Mouse (Mus musculus) midbrain, embryonic 10.5 days (tissue): ENCODE measurements at regions not wholly inside any gene's neighbourhood (a gene's known extent, or its start where the extent isn't known, plus 50 kb on each side); places are given as distances from the start of the nearest gene placed in this dataset.

Experiments
- DNase-seq: peaks from one replicate; pipeline ENCODE4 v3.0.0-alpha.2; 2017; ENCODE audit warnings: low spot score
- H3K27ac ChIP-seq: fragments of 300-500 bp; sonication (generic); replicated peaks from 2 replicates; pipeline ENCODE4 v1.5.1; 2016; ENCODE audit warnings: mild to moderate bottlenecking
- H3K27me3 ChIP-seq: fragments of 300-500 bp; sonication (generic); 2 replicates; pipeline ENCODE4 v1.6.1; 2016; ENCODE audit warnings: low read depth, mild to moderate bottlenecking; ENCODE audit not compliant: poor library complexity, severe bottlenecking
- H3K36me3 ChIP-seq: fragments of 300-500 bp; sonication (generic); 2 replicates; pipeline ENCODE4 v1.6.1; 2016; ENCODE audit warnings: mild to moderate bottlenecking, moderate library complexity
- H3K4me1 ChIP-seq: fragments of 300-500 bp; sonication (generic); 2 replicates; pipeline ENCODE4 v1.6.1; 2016
- H3K4me3 ChIP-seq: fragments of 300-500 bp; sonication (generic); 2 replicates; pipeline ENCODE4 v1.5.1; 2016; ENCODE audit warnings: mild to moderate bottlenecking, moderate library complexity
- H3K9me3 ChIP-seq: fragments of 300-500 bp; sonication (generic); replicated peaks from 2 replicates; pipeline ENCODE4 v1.6.1; 2016; ENCODE audit warnings: mild to moderate bottlenecking
- WGBS: fragments of 180-500 bp; shearing (Covaris S2); methylation state at CpG from one replicate; pipeline ENCODE4 v1.1.7; 2016; 5-methylcytosine and 5-hydroxymethylcytosine counted together

- Histone ChIP-seq H3K4me3 (no peak overlapping the region), H3K4me1 (peaks cover 30% of the 10 kb centered on the region), H3K9me3 (0 out of 2 replicates have a peak, but pooled peaks cover 8% of the 10 kb centered on the region), H3K36me3 (no peaks in the 10 kb centered on the region), H3K27me3 (peaks cover 54% of the 10 kb centered on the region), H3K27ac (peak overlapping the region; percentile 72)
- WGBS, result 47% methylated on average over 4 of the region's 4 CpGs
- DNase-seq, result no peak
Measured at GRCm38 (mm10) chr8:12127801-12128490, 150.7 kb upstream of the A230072I06Rik start.

GRCm38 (mm10) chr8:12130591-12130990 lies 148.0 kb upstream of the A230072I06Rik start:
- 70% methylated on average over 5 of the region's 5 CpGs for WGBS
- H3K27me3 ChIP-seq, result peaks cover 80% of the 10 kb centered on the region

GRCm38 (mm10) chr8:12134200-12134599 lies 144.4 kb upstream of the A230072I06Rik start:
- no peak for DNase-seq
- peaks cover 31% of the 10 kb centered on the region for H3K4me1 ChIP-seq
- H3K9me3 ChIP-seq, result no peaks in the 10 kb centered on the region
- peaks cover 84% of the 10 kb centered on the region for H3K27me3 ChIP-seq
- WGBS, result 76% methylated on average over 1 of the region's 1 CpGs
- no peak overlapping the region for H3K27ac ChIP-seq
- no peak overlapping the region for H3K4me3 ChIP-seq
- no peaks in the 10 kb centered on the region for H3K36me3 ChIP-seq

More at GRCm38 (mm10) chr8:12130591-12130990, 148.0 kb upstream of the A230072I06Rik start:
- Histone ChIP-seq H3K4me3 (no peak overlapping the region), H3K36me3 (no peaks in the 10 kb centered on the region), H3K4me1 (peaks cover 31% of the 10 kb centered on the region), H3K9me3 (no peaks in the 10 kb centered on the region), H3K27ac (no peak overlapping the region)
- no peak for DNase-seq

GRCm38 (mm10) chr8:12135392-12136177 lies 143.0 kb upstream of the A230072I06Rik start:
- no peak for DNase-seq
- WGBS, result 64% methylated on average over 14 of the region's 14 CpGs
- peaks cover 41% of the 10 kb centered on the region for H3K4me1 ChIP-seq
- H3K9me3 ChIP-seq, result no peaks in the 10 kb centered on the region
- peaks cover 84% of the 10 kb centered on the region for H3K27me3 ChIP-seq
- peak overlapping the region; percentile 23; the same call in 1 of the 2 replicates for H3K27ac ChIP-seq
- no peaks in the 10 kb centered on the region for H3K36me3 ChIP-seq
- no peak overlapping the region for H3K4me3 ChIP-seq

- Histone ChIP-seq H3K4me3 (no peak overlapping the region), H3K36me3 (no peaks in the 10 kb centered on the region), H3K9me3 (no peaks in the 10 kb centered on the region), H3K4me1 (peaks cover 41% of the 10 kb centered on the region), H3K27me3 (peaks cover 82% of the 10 kb centered on the region), H3K27ac (no peak overlapping the region)
- WGBS, result 45% methylated on average over 5 of the region's 5 CpGs
- DNase-seq, result no peak
Measured at GRCm38 (mm10) chr8:12136178-12136455, 142.5 kb upstream of the A230072I06Rik start.

- no peaks in the 10 kb centered on the region for H3K36me3 ChIP-seq
- WGBS, result 19% methylated on average over 3 of the region's 3 CpGs
- no peaks in the 10 kb centered on the region for H3K9me3 ChIP-seq
- H3K27ac ChIP-seq, result no peak overlapping the region
- H3K4me3 ChIP-seq, result no peak overlapping the region
- peaks cover 41% of the 10 kb centered on the region for H3K4me1 ChIP-seq
- no peak for DNase-seq
- peaks cover 75% of the 10 kb centered on the region for H3K27me3 ChIP-seq
Measured at GRCm38 (mm10) chr8:12137496-12137895, 141.1 kb upstream of the A230072I06Rik start.

GRCm38 (mm10) chr8:12137913-12138312 lies 140.7 kb upstream of the A230072I06Rik start:
- Histone ChIP-seq H3K36me3 (no peaks in the 10 kb centered on the region), H3K27me3 (peaks cover 73% of the 10 kb centered on the region), H3K27ac (no peak overlapping the region), H3K4me1 (peaks cover 44% of the 10 kb centered on the region), H3K9me3 (no peaks in the 10 kb centered on the region), H3K4me3 (no peak overlapping the region)
- no peak for DNase-seq
- WGBS, result 79% methylated on average over 8 of the region's 8 CpGs

- no peak for DNase-seq
- WGBS, result 20% methylated on average over 7 of the region's 7 CpGs
- H3K36me3 ChIP-seq, result no peaks in the 10 kb centered on the region
- no peak overlapping the region for H3K4me3 ChIP-seq
- H3K9me3 ChIP-seq, result no peaks in the 10 kb centered on the region
- H3K27me3 ChIP-seq, result peaks cover 44% of the 10 kb centered on the region
- peaks cover 23% of the 10 kb centered on the region for H3K4me1 ChIP-seq
- H3K27ac ChIP-seq, result no peak overlapping the region
Measured at GRCm38 (mm10) chr8:12151679-12152078, 126.9 kb upstream of the A230072I06Rik start.

GRCm38 (mm10) chr8:12152825-12153224 lies 125.8 kb upstream of the A230072I06Rik start:
- H3K27me3 ChIP-seq, result peaks cover 42% of the 10 kb centered on the region
- H3K9me3 ChIP-seq, result no peaks in the 10 kb centered on the region
- DNase-seq, result no peak
- 86% methylated on average over 9 of the region's 9 CpGs for WGBS
- peaks cover 23% of the 10 kb centered on the region for H3K4me1 ChIP-seq
- H3K27ac ChIP-seq, result no peak overlapping the region
- H3K4me3 ChIP-seq, result no peak overlapping the region
- no peaks in the 10 kb centered on the region for H3K36me3 ChIP-seq

GRCm38 (mm10) chr8:12156893-12157292 lies 121.7 kb upstream of the A230072I06Rik start:
- Histone ChIP-seq H3K4me3 (no peak overlapping the region), H3K9me3 (no peaks in the 10 kb centered on the region), H3K27ac (no peak overlapping the region), H3K4me1 (peaks cover 7% of the 10 kb centered on the region), H3K27me3 (peaks cover 26% of the 10 kb centered on the region), H3K36me3 (no peaks in the 10 kb centered on the region)
- WGBS, result 92% methylated on average over 1 of the region's 1 CpGs
- no peak for DNase-seq

- Histone ChIP-seq H3K4me3 (no peak overlapping the region), H3K9me3 (no peaks in the 10 kb centered on the region), H3K36me3 (no peaks in the 10 kb centered on the region), H3K4me1 (peaks cover 9% of the 10 kb centered on the region), H3K27me3 (peaks cover 35% of the 10 kb centered on the region), H3K27ac (no peak overlapping the region)
- DNase-seq, result no peak
- 94% methylated on average over 9 of the region's 9 CpGs for WGBS
Measured at GRCm38 (mm10) chr8:12158188-12158587, 120.4 kb upstream of the A230072I06Rik start.

- peak overlapping the region; percentile 30 for H3K4me3 ChIP-seq
- DNase-seq, result peak; percentile 25
- 21% methylated on average over 22 of the region's 22 CpGs for WGBS
- no peak overlapping the region; the same call in 1 of the 2 replicates for H3K27ac ChIP-seq
- H3K36me3 ChIP-seq, result no peaks in the 10 kb centered on the region
- peaks cover 43% of the 10 kb centered on the region for H3K4me1 ChIP-seq
- H3K9me3 ChIP-seq, result no peaks in the 10 kb centered on the region
- peaks cover 62% of the 10 kb centered on the region for H3K27me3 ChIP-seq
Measured at GRCm38 (mm10) chr8:12162921-12163705, 115.5 kb upstream of the A230072I06Rik start.
